Mouse (Mus musculus) right cerebral cortex, postnatal 10 days (tissue): ENCODE data around the gene Fam184b.

Experiments
- DNase-seq, 2 experiments: peaks; one replicate each; pipeline ENCODE4 v3.0.0; 2021; ENCODE audit warnings: low spot score in 2 of 2

The Fam184b gene

DNA sequence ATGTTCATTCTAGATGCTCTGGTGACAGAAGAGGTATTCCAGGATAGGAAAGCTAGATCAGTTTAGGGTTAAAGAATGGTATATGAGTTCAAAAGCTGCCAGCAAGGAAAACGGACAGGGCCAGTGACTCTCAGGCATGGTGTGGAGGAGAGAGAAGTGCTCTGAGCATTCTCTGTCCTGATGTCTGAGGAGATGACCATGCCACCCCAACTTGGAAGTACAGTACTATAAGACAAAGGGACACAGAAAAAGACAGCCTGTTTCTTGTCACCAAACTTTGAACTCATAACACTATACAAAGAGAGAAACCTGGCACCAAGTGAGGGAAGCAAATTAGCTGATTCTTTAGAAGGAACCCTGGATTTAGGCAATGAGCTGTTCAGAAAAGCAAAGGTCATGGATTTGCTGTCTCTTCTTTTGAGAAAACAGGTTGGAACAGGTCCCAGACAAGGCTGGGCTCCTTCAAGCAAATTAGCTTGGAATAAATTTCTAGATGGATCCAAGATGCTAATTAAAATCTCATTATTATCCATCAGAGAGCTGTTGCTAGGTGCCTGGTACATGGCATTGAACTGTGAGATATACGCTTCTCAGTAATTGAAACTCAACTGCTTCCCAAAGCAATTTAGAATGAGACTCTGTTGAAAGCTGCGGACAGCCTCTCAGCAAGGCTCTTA, 43.9 kb downstream of the Fam184b start:
- peak; percentile 50 to 69 for DNase-seq

DNA sequence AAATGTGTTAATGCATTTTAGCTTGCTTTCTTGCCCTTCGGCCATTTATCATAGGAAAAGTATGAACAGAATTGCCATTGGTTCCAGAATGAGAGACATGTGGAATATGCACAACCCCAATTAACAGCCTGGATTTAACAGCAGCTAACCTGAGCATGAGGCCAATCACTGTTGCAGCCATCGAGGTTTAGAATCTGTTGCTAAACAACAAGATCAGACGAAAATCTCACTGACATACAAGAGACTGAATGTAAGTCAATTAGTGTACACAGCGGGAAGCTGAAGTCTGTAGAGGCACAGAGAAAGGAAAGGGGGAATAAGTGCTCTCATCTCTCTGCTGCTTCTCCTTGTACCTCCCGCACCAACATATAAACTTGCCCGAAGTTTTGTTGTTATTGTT, 46.1 kb downstream of the Fam184b start:
- DNase-seq, result no peak

DNA sequence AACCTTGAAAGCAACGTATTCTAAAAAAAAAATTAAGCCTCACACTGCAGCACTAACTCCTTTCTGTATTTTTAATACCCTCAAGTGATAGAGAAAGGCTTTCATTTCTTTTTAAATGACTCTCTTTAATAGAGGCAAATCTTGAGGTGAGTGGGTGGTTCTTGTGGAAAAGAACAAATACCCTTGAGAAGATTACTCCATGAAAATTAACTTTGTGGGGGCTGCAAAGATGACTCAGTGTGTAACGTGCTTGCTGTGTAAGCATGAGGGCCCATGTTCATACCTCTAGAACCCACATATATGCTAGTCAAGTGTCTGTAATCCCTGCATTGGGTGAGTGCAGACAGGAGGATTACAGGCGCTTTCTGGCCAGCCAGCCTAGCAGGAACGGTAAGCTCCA, 49.3 kb downstream of the Fam184b start:
- no peak for DNase-seq

DNA sequence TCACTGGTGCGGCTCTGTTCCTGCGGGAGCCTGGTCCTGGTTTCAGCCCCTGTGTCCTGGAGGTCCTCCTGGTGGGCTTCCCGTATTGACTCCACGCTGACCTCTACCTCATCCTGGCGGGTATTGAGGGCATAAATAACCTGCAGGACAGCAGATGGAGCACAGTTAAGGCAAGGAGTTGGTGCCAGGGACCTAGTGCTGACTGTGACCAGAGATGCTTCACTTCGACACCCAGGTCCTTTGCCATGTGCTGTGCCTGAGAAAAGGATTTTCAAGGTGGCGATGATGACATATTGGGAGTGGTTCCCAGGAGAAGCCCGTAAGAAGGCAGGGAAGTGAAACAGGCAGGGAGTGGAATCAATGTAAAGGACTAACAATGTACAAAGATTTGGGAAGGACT, 54.8 kb downstream of the Fam184b start:
- no peak for DNase-seq

DNA sequence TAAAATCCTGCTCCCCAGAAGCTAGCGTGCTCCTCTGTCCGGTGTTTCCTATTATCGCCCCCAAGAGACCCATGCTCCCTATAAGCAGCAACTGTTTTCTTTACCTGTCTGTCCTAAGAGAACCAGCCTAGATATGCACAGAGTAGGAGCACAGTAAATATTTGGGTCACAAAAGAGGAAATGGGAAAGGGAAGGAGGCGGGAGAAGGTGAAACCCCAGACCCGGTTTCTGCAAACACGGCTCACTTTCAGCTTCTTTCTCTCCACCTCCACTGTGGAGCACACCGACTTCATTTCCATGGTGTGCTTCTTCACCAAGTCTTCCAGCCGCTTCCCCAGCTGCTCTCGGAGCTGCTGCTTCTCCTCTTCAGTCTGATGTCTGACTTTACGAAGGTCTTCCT, 59.1 kb downstream of the Fam184b start:
- DNase-seq, result no peak

DNA sequence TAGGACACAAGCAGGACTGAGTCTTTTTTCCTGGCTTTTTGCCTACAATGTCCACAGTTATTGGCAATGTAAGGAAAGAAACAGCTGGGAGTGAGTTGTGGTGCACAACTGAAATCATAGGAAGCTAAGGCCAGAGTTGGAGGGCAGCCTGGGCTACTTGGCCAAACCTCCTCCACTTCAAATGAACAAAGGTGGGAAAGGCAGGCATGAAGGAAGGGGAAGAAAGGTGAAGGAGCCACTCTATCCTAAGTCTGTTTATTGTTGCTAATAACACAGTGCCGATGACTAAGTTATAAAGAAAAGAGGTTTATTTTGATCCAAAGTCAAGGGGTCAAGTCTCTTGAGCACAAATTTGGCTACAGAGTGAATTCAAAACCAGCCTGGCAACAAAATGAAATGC, 62.0 kb downstream of the Fam184b start:
- DNase-seq, result no peak

DNA sequence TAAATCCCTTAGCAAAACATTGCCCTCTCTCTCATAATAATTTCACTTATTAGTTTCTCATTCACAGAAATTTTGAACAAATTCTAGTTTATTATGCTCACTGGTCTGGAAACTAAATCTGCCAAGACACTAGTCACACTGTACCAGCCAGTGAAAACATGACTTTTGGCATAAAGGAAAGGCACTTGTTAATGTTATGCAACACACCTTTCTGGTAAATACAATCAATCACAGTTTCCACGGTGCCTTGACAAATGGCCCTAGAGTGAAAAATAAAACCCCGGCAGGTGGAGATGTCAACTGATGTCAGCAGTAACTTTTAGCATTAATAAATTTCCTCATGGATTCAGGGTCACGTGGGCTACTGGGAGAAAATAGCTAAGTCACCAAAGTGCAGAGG, 62.7 kb downstream of the Fam184b start:
- DNase-seq, result no peak

DNA sequence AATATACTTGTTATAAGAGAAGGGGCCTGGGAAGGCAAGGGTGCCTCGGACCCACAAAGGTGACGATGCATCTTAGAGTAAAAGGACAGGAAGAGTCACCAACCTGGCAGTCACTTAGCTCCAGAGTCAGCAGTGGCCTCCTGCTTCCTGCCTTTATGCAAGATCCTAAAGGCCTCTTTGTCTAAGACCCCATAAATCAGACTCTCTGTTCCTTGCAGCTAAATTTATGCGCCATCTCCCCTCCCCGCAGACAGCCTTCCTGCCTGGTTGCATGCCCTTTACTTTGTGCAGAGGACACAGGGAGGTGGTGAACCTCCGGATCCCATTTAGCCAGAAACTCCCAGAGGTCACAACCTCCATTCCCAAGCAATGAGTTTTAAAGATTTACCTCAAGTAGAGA, 66.6 kb downstream of the Fam184b start:
- DNase-seq, result no peak

DNA sequence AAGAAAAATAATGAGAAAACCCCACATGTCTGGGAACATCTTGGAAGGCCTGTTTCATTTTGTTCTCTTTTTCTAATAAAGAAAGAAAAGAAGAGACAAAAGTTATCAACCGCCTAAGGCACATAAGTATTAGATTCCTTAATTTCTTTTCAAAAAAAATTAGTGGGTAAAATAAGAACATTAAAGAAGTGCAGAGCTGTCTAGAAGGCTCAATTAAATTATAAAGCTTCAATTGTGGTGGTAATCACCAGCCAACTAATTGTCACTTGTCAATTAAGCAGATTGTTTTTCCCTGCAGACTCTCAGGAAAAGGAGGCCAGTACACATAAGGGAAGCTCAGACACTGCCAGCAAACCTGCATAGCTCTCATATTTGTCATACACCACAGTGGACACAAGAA, 73.6 kb downstream of the Fam184b start:
- DNase-seq, result no peak

DNA sequence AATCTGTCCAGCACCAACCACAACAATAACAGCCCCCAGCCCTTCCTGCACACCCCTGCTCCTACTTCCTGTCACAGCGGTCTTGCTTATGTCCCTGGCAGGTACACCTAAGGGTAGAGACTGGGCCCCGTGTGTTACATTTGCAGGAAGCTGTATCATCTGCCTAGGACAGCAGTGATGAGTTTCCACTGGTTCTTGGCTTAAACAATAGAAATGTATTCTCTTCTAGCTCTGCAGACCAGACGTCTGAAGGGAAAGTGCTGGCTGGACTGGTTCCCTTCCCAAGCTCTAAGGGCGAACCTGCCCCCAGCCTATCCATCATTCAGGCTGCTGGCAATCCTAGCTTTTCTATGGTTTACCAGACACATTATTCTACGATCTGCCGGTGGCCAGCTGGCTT, 75.4 kb downstream of the Fam184b start:
- DNase-seq, result no peak

DNA sequence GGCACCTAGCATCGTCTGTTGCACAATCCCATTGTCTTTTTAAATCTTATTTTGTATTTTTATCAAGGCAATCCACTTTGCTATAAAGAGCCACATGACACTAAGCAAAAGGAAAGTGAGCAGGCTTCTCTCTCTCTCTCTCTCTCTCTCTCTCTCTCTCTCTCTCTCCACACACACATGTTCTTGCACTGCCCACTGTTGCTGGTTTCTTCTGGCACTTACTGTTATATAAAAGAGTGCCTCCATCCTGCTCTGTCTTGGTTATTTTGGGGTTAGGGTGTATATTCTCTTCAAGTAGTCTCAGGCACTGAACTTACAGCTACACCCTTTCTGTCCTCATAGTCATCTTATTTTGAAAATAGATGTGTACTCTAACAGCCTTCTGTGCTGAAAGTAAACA, 89.8 kb downstream of the Fam184b start:
- no peak for DNase-seq

DNA sequence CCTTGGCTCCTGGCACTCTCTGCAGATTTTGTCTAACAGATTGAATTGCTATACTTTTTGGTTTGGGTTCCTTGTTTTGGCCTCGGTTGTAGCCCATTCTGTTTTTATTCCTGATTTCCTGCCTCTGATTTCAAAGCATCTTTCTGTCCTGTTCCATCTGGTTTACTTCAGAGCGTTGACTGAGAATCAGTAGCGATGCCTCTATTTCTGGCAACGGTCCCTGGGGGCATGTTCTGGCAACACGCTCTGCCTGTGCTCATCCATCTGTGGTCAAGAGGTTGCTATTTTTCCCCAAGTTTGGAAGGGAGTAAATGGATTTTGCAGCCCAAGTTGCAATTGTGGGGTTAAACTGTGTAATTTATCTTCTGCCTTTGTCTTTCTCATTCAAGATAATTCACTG, 96.0 kb downstream of the Fam184b start:
- DNase-seq, result no peak

DNA sequence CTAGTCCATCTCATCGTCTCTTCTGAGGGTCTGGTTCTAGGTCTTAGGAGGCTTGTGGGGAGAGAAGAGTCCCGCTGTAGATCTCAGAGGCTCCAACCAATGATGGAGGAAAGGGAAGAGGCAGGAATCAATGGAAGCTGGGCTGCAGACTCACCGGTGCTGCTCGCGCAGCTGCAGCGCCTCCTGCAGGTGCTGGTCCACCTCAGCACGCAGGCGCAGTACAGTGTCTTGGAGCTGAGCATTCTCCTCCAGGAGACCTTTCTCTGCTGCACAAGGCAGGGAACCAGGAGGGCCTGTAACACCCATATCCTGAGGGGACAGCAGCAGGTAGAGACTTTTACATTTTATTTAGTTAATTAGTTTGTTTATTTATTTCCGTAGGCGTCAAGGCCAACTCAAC, 99.9 kb downstream of the Fam184b start:
- no peak for DNase-seq

DNA sequence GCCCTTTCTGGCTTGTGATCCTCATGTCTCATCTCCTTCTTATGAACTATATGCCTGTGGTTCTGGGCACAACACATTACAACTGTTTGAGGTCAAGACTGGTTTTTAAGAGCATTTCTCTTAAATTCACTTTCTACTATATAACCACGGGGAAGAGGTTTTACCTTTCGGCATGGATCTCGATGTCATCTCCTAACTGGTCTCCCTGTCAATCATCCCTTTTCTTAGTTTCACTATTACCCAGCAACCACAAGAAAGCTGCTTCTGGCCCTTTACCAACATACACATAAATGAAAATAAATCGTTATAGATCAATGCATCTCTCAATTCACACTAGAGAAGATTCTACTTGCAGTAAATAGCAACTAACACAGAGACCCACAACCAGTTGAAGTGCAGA, 104.2 kb downstream of the Fam184b start:
- no peak for DNase-seq

DNA sequence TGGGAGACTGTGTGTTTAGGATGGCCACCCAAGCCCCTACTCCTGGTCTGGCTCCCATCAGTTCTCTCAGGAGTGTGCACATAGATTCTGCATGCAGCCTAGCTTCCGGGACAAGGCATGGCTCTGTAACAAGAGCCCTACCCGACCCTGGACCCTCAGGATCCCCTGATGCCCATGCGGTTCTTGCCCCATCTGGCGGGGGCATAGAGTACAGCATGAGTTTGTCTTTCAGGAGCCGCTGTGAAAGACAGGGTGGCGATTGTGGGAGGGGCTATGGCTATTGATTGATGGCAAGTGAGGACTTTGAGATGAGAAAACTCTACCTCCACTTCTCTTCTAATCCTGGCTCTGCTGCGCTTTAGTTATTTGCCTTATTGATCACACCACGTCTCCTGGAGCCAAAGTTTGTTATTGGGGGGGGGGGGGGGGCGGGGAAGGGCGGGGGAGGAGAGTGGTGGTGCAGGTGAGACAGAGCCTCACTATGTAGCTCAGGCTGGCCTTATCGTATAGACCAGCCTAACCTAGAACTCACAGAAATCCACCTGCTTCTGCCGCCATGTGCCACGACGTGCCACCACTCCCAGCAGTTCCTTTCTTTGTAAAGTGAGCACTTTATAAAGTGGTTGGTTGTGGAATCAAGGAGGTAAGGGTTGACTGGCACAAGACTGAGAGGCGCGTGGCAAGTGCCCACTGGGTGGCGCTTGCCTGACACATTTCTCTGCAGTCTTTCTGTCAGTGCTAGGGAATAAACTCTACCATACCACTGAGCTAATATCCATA, 104.9 kb downstream of the Fam184b start:
- peak; percentile 58 to 75 for DNase-seq

DNA sequence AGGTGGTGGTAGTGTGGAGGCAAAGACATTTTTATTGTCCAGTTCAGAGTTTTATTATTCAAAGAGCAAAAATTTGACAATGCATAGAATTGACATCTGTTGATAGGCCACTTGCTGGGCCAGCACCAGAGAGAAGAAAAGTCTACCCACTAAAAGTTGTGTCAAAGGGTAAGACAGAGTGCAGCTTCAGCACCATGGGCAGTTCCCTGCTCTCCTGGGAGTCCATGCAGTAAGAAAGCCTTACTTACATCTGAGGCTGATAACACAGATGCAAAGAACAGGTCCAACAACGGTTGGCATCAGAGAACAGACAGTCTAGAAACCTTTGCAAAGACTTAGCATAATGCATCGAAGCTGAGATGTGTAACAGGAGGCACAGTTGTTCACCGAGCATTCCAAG, 109.7 kb downstream of the Fam184b start:
- DNase-seq, result no peak

DNA sequence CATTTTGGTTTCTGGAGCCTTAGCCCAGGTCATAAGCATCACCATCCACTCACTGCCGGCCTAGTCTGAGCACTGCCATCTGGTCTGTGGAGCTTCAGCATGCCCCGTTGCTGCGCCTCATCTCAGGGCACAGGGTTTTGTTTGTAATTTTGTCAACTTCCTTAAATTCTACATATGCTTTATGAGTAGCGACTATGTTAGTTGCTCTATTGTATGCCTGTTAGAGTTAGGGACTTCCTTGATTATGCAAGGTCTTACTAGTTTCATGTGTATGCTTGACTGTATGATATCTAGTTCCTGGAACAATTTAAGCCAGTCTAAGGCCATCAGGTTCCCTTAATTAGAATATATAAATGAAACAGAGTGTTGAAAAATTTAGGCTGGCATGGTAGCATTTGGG, 113.1 kb downstream of the Fam184b start:
- no peak for DNase-seq

DNA sequence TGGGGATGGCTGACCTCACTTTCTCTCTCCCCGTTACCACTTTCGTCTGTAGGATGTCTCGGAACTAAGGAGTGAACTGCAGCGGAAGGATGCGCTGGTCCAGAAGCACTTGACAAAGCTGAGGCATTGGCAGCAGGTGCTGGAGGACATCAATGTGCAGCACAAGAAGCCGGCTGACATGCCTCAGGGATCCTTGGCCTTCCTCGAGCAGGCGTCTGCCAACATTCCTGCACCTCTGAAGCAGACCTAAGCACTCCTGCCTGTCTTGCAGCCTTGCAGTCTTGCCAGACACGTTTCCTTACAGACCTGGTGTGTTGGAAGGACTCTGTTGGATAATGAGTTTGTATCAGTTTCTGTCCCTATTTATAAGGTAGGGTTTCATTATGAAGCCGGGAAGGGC, 114.3 kb downstream of the Fam184b start:
- DNase-seq, result no peak

DNA sequence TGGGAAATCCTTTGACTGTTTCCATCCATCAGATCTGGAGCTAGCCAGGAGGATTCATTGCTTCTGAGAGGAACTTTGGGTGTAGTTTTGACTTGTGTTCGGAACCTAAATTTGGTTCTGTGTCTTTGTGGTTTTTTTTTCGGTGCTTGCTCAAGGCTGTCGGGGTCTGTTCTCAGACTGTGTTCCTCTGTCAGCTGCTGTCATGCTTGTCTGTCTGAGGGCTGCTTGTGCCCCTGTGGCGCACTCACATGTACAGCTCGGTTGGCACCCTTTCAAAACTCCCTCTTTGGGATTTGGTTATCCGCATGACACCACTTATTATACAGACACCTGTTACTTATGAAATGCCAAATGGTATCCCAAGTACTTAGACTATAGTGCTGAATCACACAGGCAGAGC, 117.8 kb downstream of the Fam184b start:
- no peak for DNase-seq

DNA sequence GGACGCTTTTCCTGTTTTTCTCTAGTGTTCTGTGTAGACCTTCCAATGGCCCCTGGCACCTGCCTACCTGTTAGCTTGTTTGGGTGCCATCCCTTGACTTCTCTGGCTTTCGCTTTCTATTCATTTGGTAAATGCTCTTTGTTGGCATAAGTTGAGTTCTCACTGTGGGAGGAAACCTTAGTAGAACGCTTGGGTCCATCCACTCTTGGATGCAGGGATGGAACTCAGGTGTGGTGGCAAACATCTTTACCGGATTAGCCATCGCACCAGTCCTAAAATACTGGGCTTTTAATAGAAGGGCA, 118.7 kb downstream of the Fam184b start:
- no peak for DNase-seq

DNA sequence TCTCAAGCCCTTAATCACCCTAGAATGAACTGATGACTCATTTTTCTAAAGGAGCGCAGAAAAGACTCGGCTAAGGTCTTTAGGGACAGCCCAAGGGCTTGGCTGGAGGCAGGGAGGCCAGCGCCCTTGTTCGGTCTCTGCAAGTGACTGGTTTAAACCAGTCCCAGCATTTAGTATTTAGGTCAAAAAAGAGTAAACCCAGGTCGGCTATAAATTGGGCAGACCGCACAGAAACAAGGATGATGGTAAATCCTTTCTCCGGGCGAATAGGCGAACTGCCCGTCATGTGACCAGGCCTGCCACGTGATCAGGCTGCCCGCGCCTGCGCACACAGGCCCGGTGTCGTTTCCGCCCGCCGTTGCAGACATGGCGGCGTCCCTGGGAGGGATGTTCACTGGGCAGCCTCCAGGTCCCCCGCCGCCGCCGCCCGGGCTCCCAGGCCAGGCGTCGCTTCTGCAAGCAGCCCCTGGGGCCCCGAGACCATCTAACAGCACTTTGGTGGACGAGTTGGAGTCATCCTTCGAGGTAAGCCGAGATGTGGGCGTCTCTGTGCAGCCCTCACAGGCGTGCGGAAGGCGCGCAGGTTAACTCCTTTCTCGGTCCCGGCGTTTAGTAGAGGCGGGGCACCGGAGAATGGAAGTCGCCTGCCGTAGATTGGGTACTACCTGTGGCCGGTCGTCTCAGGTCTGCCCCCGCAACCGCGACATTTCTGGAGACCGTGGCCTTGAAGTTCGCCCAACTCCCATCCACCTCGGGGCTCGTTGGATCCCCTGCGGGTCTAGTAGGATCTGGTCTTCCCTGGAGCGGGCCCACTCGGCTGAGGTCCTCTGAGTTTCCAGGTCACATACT, 119.2 kb downstream of the Fam184b start, which contains the start of gene Med28:
Gene Med28, plus strand, starts transcription at position 270 of the 849 bp plus-strand sequence.
- peak; percentile 97 for DNase-seq

DNA sequence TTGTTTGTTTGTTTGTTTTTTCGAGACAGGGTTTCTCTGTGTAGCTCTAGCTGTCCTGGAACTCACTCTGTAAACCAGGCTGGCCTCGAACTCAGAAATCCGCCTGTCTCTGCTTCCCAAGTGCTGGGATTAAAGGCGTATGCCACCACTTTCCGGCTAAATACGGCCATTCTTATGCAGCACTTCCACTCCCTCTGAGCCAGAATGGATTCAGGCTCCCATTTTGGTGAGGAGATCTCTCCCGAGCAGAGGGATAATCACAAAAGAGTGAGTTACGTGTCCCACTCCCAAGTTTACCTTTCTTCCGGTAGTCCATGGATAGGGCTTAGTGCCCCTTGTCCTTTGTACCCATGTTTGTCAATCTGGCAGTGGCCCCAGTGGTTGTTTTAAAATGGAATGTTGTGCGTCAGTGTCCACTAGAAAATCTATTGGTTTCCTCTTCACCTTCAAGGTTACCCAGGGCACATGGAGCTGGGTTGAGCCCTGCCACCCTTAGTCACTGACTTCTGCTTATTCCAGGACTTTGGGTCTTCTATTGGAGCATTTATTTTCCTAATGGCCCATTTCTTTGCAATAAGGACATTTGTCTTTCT, 124.2 kb downstream of the Fam184b start:
- no peak for DNase-seq
